Mouse (Mus musculus) left cerebral cortex, postnatal 14 days (tissue): Measurements from ENCODE around the gene Uggt2. TPM values are rescaled to one million over a fixed set of nuclear protein-coding genes. Genes with fewer than 3 reads are reported as not detected.

Experiments used
- DNase-seq, 2 experiments: peaks; one replicate each; pipeline ENCODE4 v3.0.0; 2021 to 2022; ENCODE audit warnings: low spot score in 2 of 2, mixed read lengths in 1 of 2
- intact Hi-C: fragments of 180-260 bp; cut with DNase I; formaldehyde crosslinking; loops from one replicate; pipeline ENCODE4 v1.15.1; 2025
- total RNA-seq, 2 experiments: library from RNA; stranded (reverse); gene quantifications; 2 replicates each; pipeline ENCODE4 v1.2.3; 2021

Gene Uggt2
- total RNA-seq, 2 experiments from 2014 or later: 28.1 to 32.4 TPM

GRCm38 (mm10) chr14:119043765-119044164 is 55.5 kb downstream of the Uggt2 start:
- no peak for DNase-seq
- intact Hi-C loops: no loop called here

GRCm38 (mm10) chr14:119040253-119040652 is 59.0 kb downstream of the Uggt2 start:
- DNase-seq: peak; percentile 54
- intact Hi-C loops: no loop called here

DNA sequence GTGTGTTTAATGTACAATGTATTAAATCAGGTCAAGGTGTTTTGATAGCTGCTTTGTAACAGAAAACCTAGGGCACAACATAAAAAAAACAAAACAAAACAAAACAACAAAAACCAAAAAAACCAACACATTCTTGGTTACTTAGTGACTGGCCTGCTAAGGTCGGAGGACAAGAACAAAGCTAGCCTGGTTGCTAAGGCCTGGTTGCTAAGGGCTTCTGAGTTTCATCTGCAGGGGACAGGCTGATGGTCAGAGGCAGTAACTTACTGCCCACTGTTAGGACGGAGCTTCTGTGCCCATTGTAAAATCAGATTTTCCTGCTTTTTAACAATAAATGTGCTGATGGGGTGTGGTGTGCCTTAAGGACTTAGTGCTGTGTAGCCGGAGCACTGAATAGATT is 61.5 kb downstream of the Uggt2 start:
- no peak for DNase-seq

GRCm38 (mm10) chr14:119037076-119037683 is 62.0 kb downstream of the Uggt2 start:
- intact Hi-C loops: loop anchor here (10.0 kb wide), 1 partner anchor 818 kb away; no protein-coding TSS in a partner anchor
- no peak for DNase-seq

More for the DNA sequence above, 61.5 kb downstream of the Uggt2 start:
- intact Hi-C loops: loop anchor here (10.0 kb wide), 1 partner anchor 817 kb away; no protein-coding TSS in a partner anchor

DNA sequence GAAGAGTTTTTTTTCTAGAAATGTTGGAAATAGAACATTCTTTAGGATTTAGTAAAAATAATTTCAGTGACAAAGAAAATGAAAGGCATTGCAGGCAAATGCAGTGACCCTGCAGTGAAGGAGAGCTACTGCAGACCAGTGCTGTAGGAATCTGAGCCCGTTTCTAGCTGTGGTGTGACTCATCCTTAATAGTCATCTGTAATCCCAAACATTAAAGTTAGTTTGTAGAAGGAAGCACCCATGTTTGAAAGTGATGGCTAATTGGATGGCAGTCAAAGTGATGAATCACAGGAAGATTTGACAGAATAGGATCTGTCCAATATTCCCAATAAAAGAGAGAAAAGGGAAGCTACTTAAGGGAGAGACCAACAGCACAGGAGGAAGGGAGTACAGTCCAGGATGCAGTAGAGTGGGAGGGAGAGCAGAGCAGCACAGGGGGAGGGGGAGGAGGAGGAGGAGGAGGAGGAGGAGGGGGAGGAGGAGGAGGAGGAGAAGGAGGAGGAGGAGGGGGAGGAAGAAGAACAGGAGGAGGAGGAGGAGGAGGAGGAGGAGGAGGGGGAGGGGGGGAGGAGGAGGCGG is 71.5 kb downstream of the Uggt2 start:
- intact Hi-C loops: no loop called here
- DNase-seq: no peak

DNA sequence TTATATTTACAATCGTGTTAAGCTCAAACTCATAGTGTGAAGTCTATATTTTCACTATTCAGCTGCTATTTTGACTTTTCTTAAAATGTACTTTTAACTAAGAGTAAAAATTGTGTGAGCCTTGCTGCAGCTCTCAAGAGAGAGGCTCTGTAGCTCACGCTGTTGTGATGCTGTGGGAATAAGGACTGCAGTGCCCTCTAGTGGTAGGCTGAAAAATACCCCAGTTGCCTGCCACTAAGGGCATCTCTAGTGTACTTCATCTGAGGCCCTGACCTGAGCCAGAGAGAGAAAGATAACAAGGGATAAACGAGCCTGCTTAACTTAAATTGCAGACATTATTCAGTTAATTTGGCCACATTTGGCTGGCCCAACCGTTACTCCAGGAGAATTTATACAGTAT is 72.1 kb downstream of the Uggt2 start:
- DNase-seq: peak; percentile 65 to 76
- intact Hi-C loops: no loop called here

DNA sequence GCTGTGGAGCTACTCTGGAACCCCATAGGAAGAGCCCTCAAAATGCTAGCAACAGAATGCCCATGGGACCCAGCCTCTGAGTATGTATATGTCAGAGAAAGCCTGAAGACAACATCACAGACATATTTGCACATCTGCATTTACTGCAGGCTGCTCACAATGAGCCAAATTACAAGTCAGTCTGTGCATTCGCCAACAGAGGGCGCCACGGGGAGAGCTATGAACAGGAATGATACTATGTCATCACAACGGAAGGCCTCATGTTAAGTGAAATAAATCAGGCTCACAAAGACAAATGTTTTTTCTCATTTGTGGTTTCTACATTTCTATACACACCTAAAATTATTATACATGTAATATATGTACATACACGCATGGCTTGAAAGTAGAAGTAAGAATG is 73.3 kb downstream of the Uggt2 start:
- intact Hi-C loops: no loop called here
- DNase-seq: peak in 1 of 2 experiments; percentile 38

- intact Hi-C loops: no loop called here
- DNase-seq: no peak
These were observed 85.7 kb downstream of the Uggt2 start for GRCm38 (mm10) chr14:119013549-119013948.

GRCm38 (mm10) chr14:119012607-119013431 is 86.4 kb downstream of the Uggt2 start:
- intact Hi-C loops: no loop called here
- peak; percentile 81 to 90 for DNase-seq

DNA sequence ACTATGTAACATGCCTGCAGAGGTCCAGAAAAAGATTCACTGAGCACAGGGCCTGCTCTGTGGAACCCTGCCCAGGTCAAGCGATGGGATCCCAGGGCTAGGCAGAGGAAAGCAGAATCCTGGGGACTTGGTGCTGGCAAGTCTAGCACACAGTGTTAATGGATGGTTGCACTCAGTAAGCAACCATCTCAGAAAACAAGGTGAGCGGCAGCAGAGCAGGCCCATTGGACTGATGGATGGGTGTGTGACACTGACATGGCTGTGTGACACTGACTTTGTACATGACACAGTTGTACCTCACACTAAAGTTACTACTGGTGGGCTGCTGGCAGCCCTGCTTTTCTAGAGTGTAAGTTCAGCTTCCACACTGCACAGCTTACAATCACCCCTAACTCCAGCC is 89.7 kb downstream of the Uggt2 start:
- no peak for DNase-seq
- intact Hi-C loops: no loop called here

DNA sequence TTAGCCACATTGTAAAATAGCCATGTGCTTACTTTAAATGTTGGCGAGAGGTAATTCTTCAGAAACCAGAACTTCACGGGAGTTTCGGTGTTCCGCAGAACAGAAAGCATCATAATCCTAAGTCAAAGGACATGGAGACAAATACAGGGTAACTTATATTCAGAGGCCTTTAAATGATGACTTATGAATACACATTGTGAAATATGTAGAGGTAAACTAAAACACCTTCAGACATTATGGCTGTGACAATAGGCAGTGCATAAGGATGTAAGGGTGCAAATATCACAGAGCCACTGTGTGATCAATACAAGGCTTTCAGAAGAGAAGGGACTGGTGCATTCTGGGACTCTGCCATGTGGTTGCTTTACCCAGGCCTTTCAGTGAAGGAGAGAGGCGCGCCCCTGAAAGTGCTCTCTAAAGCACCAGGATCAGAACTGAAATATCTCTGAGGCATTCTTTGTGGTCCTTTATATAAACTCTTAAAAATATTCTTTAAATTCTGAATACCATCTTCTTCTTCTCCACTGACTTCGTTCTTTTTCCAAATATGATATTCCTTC is 91.1 kb downstream of the Uggt2 start:
- no peak for DNase-seq
- intact Hi-C loops: no loop called here

GRCm38 (mm10) chr14:119007103-119007951 is 91.9 kb downstream of the Uggt2 start:
- peak; percentile 97 to 99 for DNase-seq
- intact Hi-C loops: no loop called here

- DNase-seq: peak in 1 of 2 experiments; percentile 44
- intact Hi-C loops: no loop called here
These were observed 92.7 kb downstream of the Uggt2 start for GRCm38 (mm10) chr14:119006441-119007102.

- DNase-seq: no peak
- intact Hi-C loops: no loop called here
These were observed 93.4 kb downstream of the Uggt2 start for GRCm38 (mm10) chr14:119005834-119006233.

- intact Hi-C loops: no loop called here
- no peak for DNase-seq
These were observed 95.9 kb downstream of the Uggt2 start for GRCm38 (mm10) chr14:119003320-119003719.

DNA sequence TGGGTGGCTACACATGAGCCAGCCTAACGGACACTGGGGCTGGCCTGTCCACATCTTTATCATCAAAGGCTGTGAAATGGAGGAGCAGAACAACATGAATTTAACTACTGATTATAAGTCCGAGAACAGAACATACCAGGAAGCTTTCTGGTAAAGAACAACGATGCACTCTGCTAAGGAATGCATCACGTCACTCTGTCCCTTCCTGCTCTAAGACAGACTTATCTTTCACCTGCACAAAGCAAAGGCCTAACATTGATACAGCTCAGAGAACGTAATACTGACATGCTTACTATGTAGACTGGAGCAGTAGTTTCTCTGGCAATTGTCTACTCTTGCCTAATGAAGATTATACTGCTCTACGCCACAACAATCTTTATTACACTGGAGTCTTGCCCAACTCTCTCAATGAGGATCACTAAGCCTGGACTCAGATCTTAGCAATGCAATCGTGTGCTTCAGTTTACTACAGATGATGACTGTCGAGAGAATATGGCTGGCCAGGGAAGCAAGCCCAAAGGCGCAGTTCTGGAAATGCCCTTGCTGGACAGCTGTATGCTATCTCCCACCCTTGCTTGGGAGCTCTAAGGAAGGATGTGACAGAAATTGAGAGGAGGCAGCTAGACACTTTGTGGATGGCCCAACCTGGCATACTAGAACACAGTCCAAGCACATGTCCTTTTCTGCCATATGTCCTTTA is 103.9 kb downstream of the Uggt2 start:
- intact Hi-C loops: no loop called here
- no peak for DNase-seq

DNA sequence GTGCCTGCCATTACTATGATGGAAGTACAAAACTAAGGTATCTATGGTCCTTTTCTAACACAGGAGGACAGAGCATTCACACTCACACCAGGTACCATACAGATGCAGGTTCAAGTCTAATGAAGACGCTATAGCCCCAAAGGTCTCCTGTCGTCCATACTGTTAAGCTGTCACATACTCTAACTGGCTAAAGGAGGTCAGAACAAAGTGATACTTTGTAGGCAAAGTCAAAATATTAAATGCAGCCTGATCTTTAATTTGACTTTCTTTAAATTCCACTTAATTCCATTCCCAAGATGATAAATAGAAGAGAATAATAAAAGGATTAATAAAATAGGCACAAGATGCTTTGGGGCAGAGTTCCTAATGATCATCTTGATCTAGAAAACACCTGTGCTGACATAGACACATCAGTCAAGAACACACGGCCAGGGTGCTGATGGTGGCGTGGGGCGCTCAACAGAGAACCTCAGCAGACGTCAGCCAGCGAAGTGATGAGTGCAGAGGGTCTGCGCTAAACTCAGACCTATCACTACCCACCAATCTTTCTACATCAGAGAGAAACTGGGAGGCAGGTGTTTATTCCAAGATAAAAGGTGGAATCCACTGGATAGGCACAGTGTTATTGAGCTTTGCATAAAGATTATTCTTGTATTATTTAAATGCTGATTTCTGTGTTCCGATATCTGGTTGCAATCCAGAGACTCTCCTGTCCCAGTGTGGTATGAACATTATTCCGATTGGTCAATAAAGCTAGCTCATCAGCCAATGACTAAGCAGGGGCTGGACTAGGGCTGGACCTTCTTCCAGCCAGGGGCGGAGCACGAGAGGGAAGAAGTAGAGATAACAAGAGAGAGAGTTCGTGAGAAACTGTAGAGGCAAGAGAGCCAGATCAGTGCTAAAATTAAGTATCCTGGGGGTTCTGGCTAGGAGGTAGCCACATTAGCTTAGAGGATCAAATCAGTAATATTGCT is 111.4 kb downstream of the Uggt2 start:
- intact Hi-C loops: no loop called here
- no peak for DNase-seq
